Mouse (Mus musculus): ENCODE results near the gene Clpsl2. TPM values are rescaled to one million over a fixed set of nuclear protein-coding genes. Genes with fewer than 3 reads are reported as not detected.
"Not testable (repeated sequence)": the region's sequence is repeated elsewhere in the genome, so short reads cannot be mapped to it uniquely, and the experiment has no call there.

Clpsl2 gene
- polyA plus RNA-seq, 1 experiment from 2014 or later = not detected

DNA sequence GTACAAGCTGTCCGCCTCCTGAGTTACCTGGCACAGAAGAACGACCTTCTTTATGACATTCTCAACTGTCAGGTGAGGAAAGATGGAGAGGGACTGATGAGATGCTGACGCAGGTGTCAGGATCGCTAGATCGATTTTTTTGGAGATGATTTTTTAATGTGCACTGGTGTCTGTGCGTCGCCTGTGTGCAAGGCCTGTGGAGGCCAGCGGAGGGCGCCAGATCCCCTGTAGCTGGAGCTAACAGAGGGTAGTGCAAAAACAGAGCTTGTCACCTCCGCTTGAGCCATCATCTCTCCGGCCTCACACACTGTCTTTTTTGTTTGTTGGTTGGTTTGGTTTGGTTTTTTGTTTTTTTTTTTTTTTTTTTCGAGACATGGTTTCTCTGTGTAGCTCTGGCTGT, 11.3 kb upstream of the Clpsl2 start:
- H3K27me3 ChIP-seq = no peaks in the 10 kb centered on the region
- no peak overlapping the region for H3K27ac ChIP-seq (replicated peaks)
- WGBS = 47% methylated on average over 12 of the region's 12 CpGs
- H3K9ac ChIP-seq (replicated peaks) = no peak overlapping the region
- H3K36me3 ChIP-seq = no peaks in the 10 kb centered on the region
- H3K4me3 ChIP-seq = no peak overlapping the region
- H3K9me3 ChIP-seq = peaks cover 15% of the 10 kb centered on the region
- no peak for ATAC-seq (ENCODE audit: low FRiP score, low read depth)
- H3K4me2 ChIP-seq (replicated peaks) = no peak overlapping the region
- no peaks in the 10 kb centered on the region for H3K4me1 ChIP-seq

DNA sequence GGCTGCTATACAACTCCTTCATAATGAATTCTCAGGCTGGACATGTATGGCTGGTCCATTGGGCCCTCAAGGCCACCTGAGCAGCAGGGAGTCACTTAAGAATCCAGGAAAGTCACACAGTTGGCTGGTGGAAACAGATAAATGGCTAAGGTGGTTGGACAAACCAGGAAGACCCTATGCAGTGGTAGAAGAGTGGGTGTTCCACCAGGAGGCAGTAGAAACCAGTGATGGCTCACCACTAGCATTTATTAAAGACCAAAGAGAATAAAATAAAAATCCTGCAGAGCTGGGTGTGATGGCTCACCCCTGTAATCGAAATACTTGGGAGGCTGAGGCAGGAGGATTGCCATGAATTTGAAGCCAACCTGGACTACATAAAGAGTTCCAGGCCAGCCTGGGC, 2.3 kb upstream of the Clpsl2 start:
- Histone ChIP-seq H3K9me3 (no peaks in the 10 kb centered on the region; the same call in 1 of the 2 replicates), H3K4me3 (no peak overlapping the region), H3K27ac (replicated peaks) (no peak overlapping the region), H3K36me3 (no peaks in the 10 kb centered on the region), H3K9ac (replicated peaks) (no peak overlapping the region), H3K4me2 (replicated peaks) (no peak overlapping the region), H3K27me3 (no peaks in the 10 kb centered on the region), H3K4me1 (no peaks in the 10 kb centered on the region)
- ATAC-seq (ENCODE audit: low FRiP score, low read depth) = no peak
- 94% methylated on average over 1 of the region's 1 CpGs for WGBS

DNA sequence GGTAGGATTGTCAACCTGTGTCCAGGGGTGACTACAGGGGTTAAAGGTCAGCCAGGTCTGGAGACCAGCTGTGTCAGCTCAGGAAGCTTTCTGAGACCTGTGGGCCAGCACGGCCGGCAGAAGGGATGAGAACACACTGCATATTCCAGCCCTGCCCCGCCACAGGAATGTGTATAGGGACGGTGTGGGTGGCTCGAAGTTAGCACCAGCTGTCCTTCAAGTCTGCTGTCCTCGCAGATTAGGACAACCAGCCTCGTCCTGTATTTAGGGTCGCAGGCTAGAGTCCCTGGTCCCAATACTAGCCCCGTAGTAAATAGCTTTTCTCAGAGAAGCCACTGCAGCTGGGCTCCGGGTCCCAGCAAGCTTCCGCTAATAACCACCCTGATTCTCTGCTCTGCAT, 661 bp upstream of the Clpsl2 start:
- Histone ChIP-seq H3K4me1 (0 out of 2 replicates have a peak, but pooled peaks cover 3% of the 10 kb centered on the region), H3K36me3 (no peaks in the 10 kb centered on the region), H3K9ac (replicated peaks) (no peak overlapping the region), H3K9me3 (no peaks in the 10 kb centered on the region), H3K4me2 (replicated peaks) (no peak overlapping the region), H3K4me3 (no peak overlapping the region), H3K27me3 (no peaks in the 10 kb centered on the region), H3K27ac (replicated peaks) (no peak overlapping the region)
- 75% methylated on average over 11 of the region's 11 CpGs for WGBS
- no peak for ATAC-seq (ENCODE audit: low FRiP score, low read depth)

DNA sequence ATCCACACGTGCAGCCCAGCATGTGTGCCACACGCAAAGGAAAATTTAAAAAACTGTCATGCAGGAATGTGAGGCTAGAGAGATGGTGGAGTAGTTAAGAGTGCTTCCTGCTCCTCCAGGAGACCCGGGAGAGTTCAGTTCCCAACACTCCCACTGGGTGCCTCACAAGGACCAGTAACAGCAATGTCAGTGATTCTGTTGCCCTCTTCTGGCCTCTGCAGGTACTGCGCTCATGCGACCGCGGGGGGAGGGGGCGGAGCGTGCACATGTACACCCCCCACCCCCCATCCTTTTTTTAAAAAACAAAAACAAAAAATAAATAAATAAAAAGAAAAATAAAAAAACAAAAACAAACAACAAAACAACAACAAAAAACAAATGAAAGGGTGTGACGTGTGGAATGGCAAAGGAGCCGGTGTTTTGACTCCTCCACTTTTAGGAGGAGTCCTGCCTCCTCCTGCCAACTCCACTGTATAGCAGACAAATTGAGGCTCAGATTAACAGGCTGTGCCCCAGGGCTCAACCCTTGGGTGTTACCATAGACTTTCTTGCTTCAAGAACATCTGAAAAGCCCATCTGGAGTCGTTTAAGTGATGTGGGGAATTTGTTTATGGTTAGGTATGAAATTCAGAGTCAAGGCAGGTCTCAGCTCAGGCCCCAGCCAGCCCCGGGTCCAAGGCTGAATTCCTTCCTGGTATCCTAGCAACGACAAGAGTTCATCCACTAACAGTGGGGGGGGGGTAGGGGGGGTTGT, 4.0 kb downstream of the Clpsl2 start:
- H3K4me2 ChIP-seq (replicated peaks) = no peak overlapping the region
- H3K36me3 ChIP-seq = no peaks in the 10 kb centered on the region
- H3K27ac ChIP-seq (replicated peaks) = no peak overlapping the region
- ATAC-seq (ENCODE audit: low FRiP score, low read depth) = no peak
- no peak overlapping the region for H3K4me3 ChIP-seq
- H3K4me1 ChIP-seq = peaks cover 15% of the 10 kb centered on the region
- H3K9ac ChIP-seq (replicated peaks) = no peak overlapping the region
- H3K9me3 ChIP-seq = no peaks in the 10 kb centered on the region
- 5% methylated on average over 14 of the region's 14 CpGs for WGBS
- no peaks in the 10 kb centered on the region for H3K27me3 ChIP-seq

DNA sequence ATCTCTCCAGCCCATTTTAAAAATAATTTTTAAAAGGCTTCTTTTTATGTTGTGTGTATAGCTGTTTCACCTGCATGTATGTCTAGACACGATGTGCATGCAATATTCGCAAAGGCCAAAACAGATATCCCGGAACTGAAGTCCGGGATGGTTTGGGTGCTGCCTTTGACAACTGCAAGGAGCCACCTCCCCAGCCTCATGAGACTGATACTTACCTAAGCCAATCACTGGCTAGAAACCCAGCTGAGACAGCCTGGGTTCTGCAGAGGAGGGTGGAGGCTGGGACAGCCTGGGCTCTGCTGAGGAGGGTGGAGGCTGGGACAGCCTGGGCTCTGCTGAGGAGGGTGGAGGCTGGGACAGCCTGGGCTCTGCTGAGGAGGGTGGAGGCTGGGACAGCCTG, 4.8 kb downstream of the Clpsl2 start:
- not testable (repeated sequence) for H3K36me3 ChIP-seq; H3K4me2 ChIP-seq (replicated peaks); H3K27me3 ChIP-seq; H3K9ac ChIP-seq (replicated peaks); H3K9me3 ChIP-seq; H3K27ac ChIP-seq (replicated peaks); H3K4me3 ChIP-seq; ATAC-seq (ENCODE audit: low FRiP score, low read depth)
- WGBS = 95% methylated on average over 4 of the region's 4 CpGs
- peaks cover 15% of the 10 kb centered on the region for H3K4me1 ChIP-seq

DNA sequence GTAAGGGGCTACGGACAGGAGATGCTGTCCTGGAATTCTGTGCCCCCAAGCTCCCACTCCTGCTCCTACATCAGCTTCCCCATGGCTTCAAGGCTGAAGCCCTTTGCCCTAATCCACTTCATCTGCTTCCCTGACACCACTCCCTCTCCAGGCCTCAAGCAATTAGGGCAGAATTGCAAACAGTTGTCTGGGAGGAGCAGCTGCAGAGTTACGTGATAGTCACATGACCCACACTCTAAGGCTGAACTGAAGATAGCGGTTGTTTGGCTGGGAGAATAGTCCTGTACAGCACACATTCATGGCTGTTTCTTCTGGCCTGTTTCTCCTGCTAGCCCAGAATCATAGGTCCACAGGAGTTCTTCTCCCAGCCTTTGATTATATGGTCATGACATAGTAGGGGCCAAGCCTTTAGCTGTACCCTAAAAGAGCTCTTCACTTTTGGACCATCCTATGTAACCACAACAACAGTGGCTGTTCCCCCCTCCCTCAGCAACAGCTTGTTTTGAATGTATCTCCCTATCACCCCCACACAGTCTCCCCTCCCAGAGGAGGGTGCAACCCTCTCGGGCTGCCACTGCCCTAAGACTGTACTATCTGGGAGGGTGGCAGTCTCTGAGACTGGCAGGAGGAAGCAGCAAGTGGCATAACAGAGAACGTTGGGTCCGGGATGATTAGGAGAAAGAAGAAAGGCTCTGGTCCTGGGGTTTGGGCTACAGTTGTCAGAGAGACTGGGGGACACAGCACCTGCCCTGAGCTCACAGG, 7.6 kb downstream of the Clpsl2 start:
- Histone ChIP-seq H3K9me3 (no peaks in the 10 kb centered on the region), H3K4me1 (peaks cover 15% of the 10 kb centered on the region), H3K36me3 (no peaks in the 10 kb centered on the region), H3K27ac (replicated peaks) (no peak overlapping the region), H3K4me2 (replicated peaks) (no peak overlapping the region), H3K4me3 (no peak overlapping the region), H3K27me3 (no peaks in the 10 kb centered on the region), H3K9ac (replicated peaks) (no peak overlapping the region)
- no peak for ATAC-seq (ENCODE audit: low FRiP score, low read depth)
- 56% methylated on average over 6 of the region's 6 CpGs for WGBS

DNA sequence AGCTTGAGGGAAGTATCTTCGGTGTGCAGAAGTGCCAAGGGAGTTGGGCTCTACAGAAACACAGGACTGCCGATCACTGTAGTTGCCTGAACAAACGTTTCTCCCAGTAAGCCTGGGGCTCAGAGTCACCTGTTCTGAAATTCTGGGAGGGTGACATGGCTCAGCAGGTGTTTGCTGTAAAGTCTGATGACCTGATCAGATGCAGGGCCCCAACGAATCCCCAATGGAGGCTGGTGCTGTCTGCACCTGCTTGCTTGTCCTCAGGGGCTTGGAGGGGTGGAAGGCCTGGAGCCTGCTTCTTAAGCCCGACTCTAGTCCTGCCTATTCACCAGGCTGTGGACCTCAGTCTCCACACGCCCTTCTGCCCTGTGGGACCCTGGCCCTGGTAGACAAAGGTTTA, 8.6 kb downstream of the Clpsl2 start:
- no peak overlapping the region for H3K4me3 ChIP-seq
- no peak overlapping the region for H3K27ac ChIP-seq (replicated peaks)
- H3K27me3 ChIP-seq = no peaks in the 10 kb centered on the region
- peaks cover 15% of the 10 kb centered on the region for H3K4me1 ChIP-seq
- H3K4me2 ChIP-seq (replicated peaks) = no peak overlapping the region
- 80% methylated on average over 6 of the region's 6 CpGs for WGBS
- H3K9me3 ChIP-seq = no peaks in the 10 kb centered on the region
- H3K9ac ChIP-seq (replicated peaks) = no peak overlapping the region
- no peak for ATAC-seq (ENCODE audit: low FRiP score, low read depth)
- H3K36me3 ChIP-seq = no peaks in the 10 kb centered on the region

DNA sequence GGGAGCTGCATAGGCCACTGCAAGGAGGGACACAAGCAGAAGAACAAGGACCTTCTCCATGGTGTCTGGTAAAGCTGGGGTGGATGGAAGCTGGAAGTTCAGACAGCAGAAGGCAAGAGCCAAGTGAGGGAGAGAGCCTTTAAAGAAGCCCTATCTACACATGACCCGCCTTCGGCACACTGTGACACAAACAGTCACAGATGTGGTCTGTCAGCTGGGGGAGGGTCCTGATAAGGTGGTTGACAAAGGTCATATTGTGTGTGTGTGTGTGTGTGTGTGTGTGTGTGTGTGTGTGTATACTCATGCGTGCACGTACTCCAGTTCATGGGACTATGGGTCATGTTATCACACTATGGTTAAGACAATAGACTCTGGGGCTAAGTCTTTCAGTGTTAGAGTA, 11.4 kb downstream of the Clpsl2 start, which contains the start of gene Clps:
Clps (minus strand) TSS at position 169 of the 400 bp plus-strand sequence.
- no peak within 1 kb of the TSS for H3K4me2 ChIP-seq (replicated peaks)
- no peak for ATAC-seq (ENCODE audit: low FRiP score, low read depth)
- no peak within 1 kb of the TSS for H3K9ac ChIP-seq (replicated peaks)
- no peaks in the 10 kb centered on the region for H3K9me3 ChIP-seq
- no peaks in the 10 kb centered on the region for H3K36me3 ChIP-seq
- H3K4me3 ChIP-seq = no peak within 1 kb of the TSS
- peaks cover 12% of the 10 kb centered on the region for H3K4me1 ChIP-seq
- no peak within 1 kb of the TSS for H3K27ac ChIP-seq (replicated peaks)
- 86% methylated on average over 4 of the region's 4 CpGs for WGBS
- no peaks in the 10 kb centered on the region for H3K27me3 ChIP-seq

DNA sequence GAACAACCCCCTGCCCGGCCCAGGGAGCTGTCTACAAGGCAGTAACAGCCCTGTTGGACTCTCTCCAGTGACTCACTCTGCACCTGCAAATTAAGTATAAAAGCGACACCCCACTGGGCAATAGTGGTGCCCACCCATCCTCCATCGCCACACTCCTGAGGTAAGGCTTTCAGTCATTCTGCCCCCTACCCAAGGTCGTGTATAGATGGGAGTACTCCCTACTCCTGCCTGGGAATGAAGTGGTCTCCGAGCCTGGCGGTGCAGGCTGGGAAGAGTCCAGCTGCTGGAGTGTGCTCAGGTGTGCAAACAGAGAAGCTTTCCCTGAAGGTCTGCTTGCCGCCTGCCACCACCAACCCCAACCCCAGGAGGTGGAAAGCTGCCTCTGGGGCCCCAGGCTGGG, 12.4 kb downstream of the Clpsl2 start:
- H3K4me3 ChIP-seq = no peak overlapping the region
- no peak for ATAC-seq (ENCODE audit: low FRiP score, low read depth)
- H3K9me3 ChIP-seq = no peaks in the 10 kb centered on the region
- H3K4me2 ChIP-seq (replicated peaks) = no peak overlapping the region
- no peaks in the 10 kb centered on the region for H3K27me3 ChIP-seq
- H3K9ac ChIP-seq (replicated peaks) = no peak overlapping the region
- peaks cover 3% of the 10 kb centered on the region; the same call in 1 of the 2 replicates for H3K4me1 ChIP-seq
- WGBS = 58% methylated on average over 7 of the region's 7 CpGs
- no peaks in the 10 kb centered on the region for H3K36me3 ChIP-seq
- no peak overlapping the region for H3K27ac ChIP-seq (replicated peaks)

DNA sequence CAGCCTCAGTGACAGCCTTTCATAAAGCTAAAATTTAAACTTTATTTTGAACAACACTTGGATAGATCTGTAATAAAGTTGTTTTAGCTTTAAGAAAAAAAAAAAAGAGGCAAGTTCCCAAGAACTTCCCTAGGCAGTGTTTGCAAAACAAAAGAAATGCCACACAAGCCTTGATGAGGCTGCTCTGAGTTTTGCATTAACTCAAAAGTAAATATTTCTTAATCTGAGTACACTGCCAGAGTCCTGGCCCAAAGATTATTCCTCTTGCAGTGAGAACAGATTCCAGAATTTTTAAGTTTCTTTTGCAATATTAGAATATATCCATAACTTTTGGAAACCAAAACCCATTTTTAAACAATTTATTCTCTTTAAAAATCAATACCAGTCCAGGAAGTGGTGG, 16.0 kb downstream of the Clpsl2 start:
- Histone ChIP-seq H3K27me3 (no peaks in the 10 kb centered on the region), H3K9ac (replicated peaks) (no peak overlapping the region), H3K4me3 (no peak overlapping the region), H3K27ac (replicated peaks) (no peak overlapping the region), H3K9me3 (no peaks in the 10 kb centered on the region), H3K36me3 (no peaks in the 10 kb centered on the region), H3K4me2 (replicated peaks) (no peak overlapping the region), H3K4me1 (no peaks in the 10 kb centered on the region)
- no peak for ATAC-seq (ENCODE audit: low FRiP score, low read depth)

DNA sequence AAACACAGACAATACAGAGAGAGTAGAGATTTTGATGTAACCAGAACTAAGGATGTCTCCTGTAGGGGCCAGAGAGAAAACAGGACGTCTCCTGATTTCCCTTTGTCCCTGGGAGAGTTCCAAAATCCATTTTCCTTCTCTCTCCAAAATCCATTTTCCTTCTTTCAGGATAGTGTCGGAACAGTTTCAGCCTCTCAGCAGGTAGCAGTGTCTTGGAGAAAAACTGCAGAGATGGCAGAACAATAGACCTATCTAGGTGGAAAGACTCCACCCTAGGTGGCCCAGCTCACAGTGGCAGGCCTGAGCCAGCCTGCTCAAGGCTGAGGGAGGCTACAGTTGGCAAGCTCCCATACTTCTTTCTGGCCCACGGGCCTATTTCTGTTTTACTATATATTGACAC, 18.3 kb downstream of the Clpsl2 start:
- H3K36me3 ChIP-seq = no peaks in the 10 kb centered on the region
- no peak overlapping the region for H3K27ac ChIP-seq (replicated peaks)
- H3K4me2 ChIP-seq (replicated peaks) = no peak overlapping the region
- WGBS = 15% methylated on average over 3 of the region's 3 CpGs
- no peak overlapping the region for H3K9ac ChIP-seq (replicated peaks)
- no peak overlapping the region for H3K4me3 ChIP-seq
- H3K4me1 ChIP-seq = no peaks in the 10 kb centered on the region
- H3K27me3 ChIP-seq = no peaks in the 10 kb centered on the region
- no peaks in the 10 kb centered on the region for H3K9me3 ChIP-seq
- no peak for ATAC-seq (ENCODE audit: low FRiP score, low read depth)

DNA sequence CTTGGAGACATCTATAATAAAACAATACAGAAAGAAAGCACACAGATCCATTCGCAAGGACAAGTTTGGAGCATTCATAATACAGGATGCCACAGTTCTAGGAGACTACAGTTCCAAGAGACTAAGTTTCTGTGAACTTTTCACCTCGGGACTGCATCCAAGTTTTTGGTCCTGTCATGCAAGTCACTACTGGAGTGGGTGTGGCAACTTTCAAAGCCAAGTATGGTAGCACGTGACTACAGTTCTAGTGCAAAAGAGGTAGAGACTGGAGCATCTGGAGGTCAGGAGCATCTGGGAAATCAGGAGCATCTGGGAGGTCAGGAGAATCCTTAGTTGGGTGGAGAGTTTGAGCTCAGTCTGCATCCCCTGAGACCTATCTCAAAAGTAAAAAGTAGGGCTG, 22.7 kb downstream of the Clpsl2 start:
- 83% methylated on average over 3 of the region's 3 CpGs for WGBS

More for the DNA sequence above, 22.7 kb downstream of the Clpsl2 start:
- H3K4me2 ChIP-seq (replicated peaks) = no peak overlapping the region
- H3K4me1 ChIP-seq = peaks cover 9% of the 10 kb centered on the region
- H3K9me3 ChIP-seq = no peaks in the 10 kb centered on the region
- H3K36me3 ChIP-seq = no peaks in the 10 kb centered on the region
- no peak overlapping the region for H3K9ac ChIP-seq (replicated peaks)
- no peak for ATAC-seq (ENCODE audit: low FRiP score, low read depth)
- no peak overlapping the region for H3K4me3 ChIP-seq
- H3K27me3 ChIP-seq = 0 out of 2 replicates have a peak, but pooled peaks cover 14% of the 10 kb centered on the region
- no peak overlapping the region for H3K27ac ChIP-seq (replicated peaks)

All from midbrain, embryonic 12.5 days (tissue).